Mouse (Mus musculus): ENCODE data around the gene Chp1. TPM values are rescaled to one million over a fixed set of nuclear protein-coding genes. Genes with fewer than 3 reads are reported as not detected.

Gene Chp1
- total RNA-seq, 4 experiments from 2014 or later, result 229 to 290 (median 261) TPM

Other genes with a start within 250 kb of the Chp1 start
- gene Dll4, start 221.9 kb upstream of the Chp1 start, total RNA-seq (2022), result 10 to 100 TPM; 11.5 to 18.6 (median 16.2) TPM
- gene Chac1, start 196.5 kb upstream of the Chp1 start, total RNA-seq (2022), result 1 to 10 TPM; 3.9 to 7.2 (median 4.9) TPM
- gene Ino80, start 70.0 kb upstream of the Chp1 start, total RNA-seq (2022), result 10 to 100 TPM; 21.6 to 30.7 (median 23.7) TPM
- gene Exd1, start 70 bp upstream of the Chp1 start, total RNA-seq (2022), result 1 to 10 TPM in 3 of 4 experiments, under 1 TPM in 1; 0.99 to 2.1 (median 1.1) TPM
- gene Nusap1, start 70.6 kb downstream of the Chp1 start, total RNA-seq (2022), result 1 to 10 TPM in 3 of 4 experiments, under 1 TPM in 1; 0.64 to 1.8 (median 1.4) TPM
- 1 to 10 TPM in 3 of 4 experiments, under 1 TPM in 1; 0.65 to 1.8 (median 1.2) TPM for gene Oip5, start 70.8 kb downstream of the Chp1 start, total RNA-seq (2022)
- 10 to 100 TPM; 37.8 to 47.3 (median 43.0) TPM for gene Ndufaf1, start 115.1 kb downstream of the Chp1 start, total RNA-seq (2022)
- 10 to 100 TPM; 27.3 to 33.0 (median 28.7) TPM for gene Rtf1, start 127.4 kb downstream of the Chp1 start, total RNA-seq (2022)
- 1 to 10 TPM; 1.5 to 2.0 (median 1.8) TPM for gene Itpka, start 194.6 kb downstream of the Chp1 start, total RNA-seq (2022)
- 1 to 10 TPM in 3 of 4 experiments, under 1 TPM in 1; 0.78 to 2.3 (median 1.6) TPM for gene Ltk, start 212.7 kb downstream of the Chp1 start, total RNA-seq (2022)
- 10 to 100 TPM; 18.2 to 30.2 (median 22.7) TPM for gene Rpap1, start 239.8 kb downstream of the Chp1 start, total RNA-seq (2022)